Mouse (Mus musculus): ENCODE measurements around the gene Nudt7. TPM values are rescaled to one million over a fixed set of nuclear protein-coding genes. Genes with fewer than 3 reads are reported as not detected.

Nudt7 gene
- total and polyA plus RNA-seq, 3 experiments = 9.2 to 16.0 (median 9.9) TPM

- Histone ChIP-seq H3K9me3 (replicated peaks; ENCODE audit: low read length) (peaks cover 3% of the 10 kb centered on the region), H3K9ac (ENCODE audit: insufficient read depth, low read depth) (no peak overlapping the region), H3K27me3 (replicated peaks) (peaks cover 15% of the 10 kb centered on the region), H3K4me1 (ENCODE audit: control insufficient read depth in 1 of 2, insufficient read depth in 2 of 2) (no peaks in the 10 kb centered on the region), H3K4me3 (replicated peaks in 1 of 3; ENCODE audit: low read depth in 2 of 3, low read length in 2 of 3, poor library complexity in 1 of 3) (no peak overlapping the region), H3K27ac (ENCODE audit: insufficient read depth, low read depth) (no peak overlapping the region), H3K79me2 (replicated peaks; ENCODE audit: control insufficient read depth, extremely low read depth, insufficient read depth, poor library complexity, severe bottlenecking) (no peaks in the 10 kb centered on the region), H3K36me3 (replicated peaks in 1 of 2; ENCODE audit: control insufficient read depth in 1 of 2, insufficient read depth in 1 of 2, low read length in 1 of 2) (no peaks in the 10 kb centered on the region), H3K4me2 (ENCODE audit: insufficient read depth, low read depth, poor library complexity, severe bottlenecking) (no peak overlapping the region)
- TF ChIP-seq POLR2A (IDR thresholded peaks at IDR 0.05; ENCODE audit: low read depth, low read length) (no peak), ETS1 (conservative IDR thresholded peaks at IDR 0.05; ENCODE audit: low read depth, low read length) (no peak), SIN3A (IDR thresholded peaks at IDR 0.05; ENCODE audit: low read length) (no peak), HCFC1 (IDR thresholded peaks at IDR 0.05; ENCODE audit: low read depth, low read length) (no peak), SMC3 (IDR thresholded peaks at IDR 0.05; ENCODE audit: low read depth, low read length) (no peak), POLR2AphosphoS2 (IDR thresholded peaks at IDR 0.05; ENCODE audit: low read depth, low read length) (no peak), ZMIZ1 (IDR thresholded peaks at IDR 0.05; ENCODE audit: low read depth, low read length) (no peak)
- in situ Hi-C loops (cut with MboI; ENCODE audit: low pct_ligation_motif_present, low pct_unique_long_range_greater_than_20kb, low sequenced_read_pairs) = no loop called here
- dilution Hi-C loops (cut with MboI; ENCODE audit: extremely low pct_ligation_motif_present, extremely low pct_unique_long_range_greater_than_20kb, low sequenced_read_pairs) = no loop called here
- no peak for DNase-seq (ENCODE audit: extremely low read depth)
These were observed 17.3 kb upstream of the Nudt7 start for GRCm38 (mm10) chr8:114116049-114116448.

GRCm38 (mm10) chr8:114117439-114117838 is 15.9 kb upstream of the Nudt7 start:
- no peaks in the 10 kb centered on the region for H3K79me2 ChIP-seq (replicated peaks; ENCODE audit: control insufficient read depth, extremely low read depth, insufficient read depth, poor library complexity, severe bottlenecking)
- H3K9ac ChIP-seq (ENCODE audit: insufficient read depth, low read depth) = no peak overlapping the region
- dilution Hi-C loops (cut with MboI; ENCODE audit: extremely low pct_ligation_motif_present, extremely low pct_unique_long_range_greater_than_20kb, low sequenced_read_pairs) = no loop called here
- no peaks in the 10 kb centered on the region for H3K36me3 ChIP-seq (replicated peaks in 1 of 2; ENCODE audit: control insufficient read depth in 1 of 2, insufficient read depth in 1 of 2, low read length in 1 of 2)
- H3K27ac ChIP-seq (ENCODE audit: insufficient read depth, low read depth) = no peak overlapping the region
- peaks cover 16% of the 10 kb centered on the region for H3K27me3 ChIP-seq (replicated peaks)
- no peak overlapping the region for H3K4me3 ChIP-seq (replicated peaks in 1 of 3; ENCODE audit: low read depth in 2 of 3, low read length in 2 of 3, poor library complexity in 1 of 3)
- DNase-seq (ENCODE audit: extremely low read depth) = no peak
- TF ChIP-seq MAFK (IDR thresholded peaks at IDR 0.05; ENCODE audit: insufficient replicate concordance, low read length) = no peak
- no peak for TF ChIP-seq SMC3 (IDR thresholded peaks at IDR 0.05; ENCODE audit: low read depth, low read length)
- TF ChIP-seq MAZ (IDR thresholded peaks at IDR 0.05; ENCODE audit: low read depth, low read length) = no peak
- no peak for TF ChIP-seq NELFE (IDR thresholded peaks at IDR 0.05; ENCODE audit: low read depth, low read length)
- TF ChIP-seq NRF1 (IDR thresholded peaks at IDR 0.05; ENCODE audit: low read depth, low read length) = no peak
- no peak for TF ChIP-seq POLR2A (IDR thresholded peaks at IDR 0.05; ENCODE audit: low read depth, low read length)
- no peak for TF ChIP-seq JUN (IDR thresholded peaks at IDR 0.05; ENCODE audit: insufficient read depth, low read depth, low read length)
- no peak for TF ChIP-seq USF2 (conservative IDR thresholded peaks at IDR 0.05; ENCODE audit: low read depth, low read length)
- no peak for TF ChIP-seq KAT2A (IDR thresholded peaks at IDR 0.05; ENCODE audit: insufficient replicate concordance, low read length)
- TF ChIP-seq RAD21 (IDR thresholded peaks at IDR 0.05; ENCODE audit: low read depth, low read length) = no peak
- TF ChIP-seq ZMIZ1 (IDR thresholded peaks at IDR 0.05; ENCODE audit: low read depth, low read length) = no peak
- in situ Hi-C loops (cut with MboI; ENCODE audit: low pct_ligation_motif_present, low pct_unique_long_range_greater_than_20kb, low sequenced_read_pairs) = no loop called here
- H3K4me2 ChIP-seq (ENCODE audit: insufficient read depth, low read depth, poor library complexity, severe bottlenecking) = no peak overlapping the region
- peaks cover 3% of the 10 kb centered on the region for H3K9me3 ChIP-seq (replicated peaks; ENCODE audit: low read length)
- H3K4me1 ChIP-seq (ENCODE audit: control insufficient read depth in 1 of 2, insufficient read depth in 2 of 2) = no peaks in the 10 kb centered on the region

All from CH12.LX (cell line).